Mouse (Mus musculus): Measurements from ENCODE around the gene Fgf10.

Gene Fgf10

DNA sequence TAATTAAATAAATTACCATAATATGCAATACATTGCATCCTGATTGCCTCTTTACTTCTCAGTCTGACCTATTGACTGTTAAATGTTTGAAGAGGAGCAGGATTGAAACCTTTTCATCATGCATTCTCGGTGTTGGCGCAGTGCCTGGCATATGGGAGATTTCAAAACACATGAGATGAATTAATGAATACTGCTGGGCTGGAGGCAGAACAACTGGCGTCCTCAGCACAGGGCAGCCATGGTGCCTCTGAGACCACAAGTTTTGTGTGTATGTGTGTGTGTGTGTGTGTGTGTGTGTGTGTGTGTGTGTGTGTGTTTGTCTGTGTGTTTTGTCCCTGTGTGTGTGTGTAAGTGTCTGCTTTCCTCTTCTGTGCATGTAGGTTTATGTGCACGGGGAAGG lies 165.5 kb downstream of the Fgf10 start:
- DNase-seq (ENCODE audit: low spot score): no peak

Data from testis, postnatal 14 days (tissue).